Mouse (Mus musculus) right cerebral cortex, adult 2 months (tissue): Measurements from ENCODE around the gene Ica1.

ENCODE experiments used
- DNase-seq, 2 experiments: peaks; one replicate each; pipeline ENCODE4 v3.0.0; 2021 to 2022; ENCODE audit warnings: low spot score in 2 of 2

The Ica1 gene

GRCm38 (mm10) chr6:8647513-8648184 lies 130.6 kb downstream of the Ica1 start:
- DNase-seq: peak in 1 of 2 experiments; percentile 38

- no peak for DNase-seq
Measured at GRCm38 (mm10) chr6:8645708-8646107, 132.6 kb downstream of the Ica1 start.

GRCm38 (mm10) chr6:8644703-8645102 lies 133.6 kb downstream of the Ica1 start:
- DNase-seq: peak; percentile 54 to 60

- no peak for DNase-seq
Measured at GRCm38 (mm10) chr6:8640863-8641262, 137.4 kb downstream of the Ica1 start.

- DNase-seq: no peak
Measured at GRCm38 (mm10) chr6:8639526-8639925, 138.8 kb downstream of the Ica1 start.

GRCm38 (mm10) chr6:8638899-8639298 lies 139.4 kb downstream of the Ica1 start:
- DNase-seq: peak; percentile 23 to 38

GRCm38 (mm10) chr6:8638122-8638521 lies 140.2 kb downstream of the Ica1 start:
- DNase-seq: peak; percentile 57 to 58

- no peak for DNase-seq
Measured at GRCm38 (mm10) chr6:8632701-8633100, 145.6 kb downstream of the Ica1 start.

- no peak for DNase-seq
Measured at GRCm38 (mm10) chr6:8631986-8632632, 146.2 kb downstream of the Ica1 start.

- DNase-seq: no peak
Measured at GRCm38 (mm10) chr6:8631362-8631761, 146.9 kb downstream of the Ica1 start.

- DNase-seq: no peak
Measured at GRCm38 (mm10) chr6:8630531-8630930, 147.8 kb downstream of the Ica1 start.

GRCm38 (mm10) chr6:8628715-8629267 lies 149.5 kb downstream of the Ica1 start:
- no peak for DNase-seq

- no peak for DNase-seq
Measured at GRCm38 (mm10) chr6:8628226-8628625, 150.1 kb downstream of the Ica1 start.

- peak in 1 of 2 experiments; percentile 39 for DNase-seq
Measured at GRCm38 (mm10) chr6:8623045-8623444, 155.2 kb downstream of the Ica1 start.

- DNase-seq: no peak
Measured at GRCm38 (mm10) chr6:8619582-8620350, 158.5 kb downstream of the Ica1 start.

- no peak for DNase-seq
Measured at GRCm38 (mm10) chr6:8617369-8617768, 160.9 kb downstream of the Ica1 start.

GRCm38 (mm10) chr6:8591665-8592064 lies 186.6 kb downstream of the Ica1 start:
- no peak for DNase-seq

GRCm38 (mm10) chr6:8583892-8584291 lies 194.4 kb downstream of the Ica1 start:
- peak in 1 of 2 experiments; percentile 15 for DNase-seq

GRCm38 (mm10) chr6:8582377-8582776 lies 195.9 kb downstream of the Ica1 start:
- DNase-seq: no peak
